Mouse (Mus musculus): ENCODE measurements around the gene Ppp1r12c. TPM values are rescaled to one million over a fixed set of nuclear protein-coding genes. Genes with fewer than 3 reads are reported as not detected.

Ppp1r12c gene
- polyA plus RNA-seq, 1 experiment from 2014 or later: 43.8 TPM

DNA sequence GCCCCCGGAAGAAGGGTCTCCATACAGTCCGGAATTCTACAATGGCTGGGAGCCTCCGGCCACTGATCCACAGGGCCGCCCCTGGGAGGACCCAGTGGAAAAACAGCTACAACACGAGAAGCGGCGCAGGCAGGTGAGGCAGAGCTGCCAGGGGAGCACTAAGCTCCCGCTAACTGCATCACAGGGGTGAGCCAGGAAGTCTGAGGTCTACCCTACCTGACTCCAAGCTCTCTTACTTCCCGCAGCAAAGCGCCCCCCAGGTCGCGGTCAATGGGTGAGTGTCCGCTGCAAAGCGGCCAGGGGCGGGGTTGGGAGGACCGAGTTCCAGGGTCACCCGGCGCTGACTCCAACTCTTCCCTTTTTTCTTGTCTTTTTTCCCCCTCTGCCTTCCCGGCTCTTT lies 27.5 kb downstream of the Ppp1r12c start:
- no peak overlapping the region; the same call in 1 of the 2 replicates for H3K4me3 ChIP-seq
- no peak for ATAC-seq (ENCODE audit: low FRiP score, low read depth)
- H3K4me1 ChIP-seq: peaks cover 25% of the 10 kb centered on the region
- no peak overlapping the region for H3K4me2 ChIP-seq (replicated peaks)
- no peak overlapping the region for H3K27ac ChIP-seq
- 6% methylated on average over 18 of the region's 19 CpGs for WGBS
- H3K9ac ChIP-seq: no peak overlapping the region
- H3K27me3 ChIP-seq: peaks cover 76% of the 10 kb centered on the region
- H3K9me3 ChIP-seq: no peaks in the 10 kb centered on the region
- no peaks in the 10 kb centered on the region for H3K36me3 ChIP-seq

DNA sequence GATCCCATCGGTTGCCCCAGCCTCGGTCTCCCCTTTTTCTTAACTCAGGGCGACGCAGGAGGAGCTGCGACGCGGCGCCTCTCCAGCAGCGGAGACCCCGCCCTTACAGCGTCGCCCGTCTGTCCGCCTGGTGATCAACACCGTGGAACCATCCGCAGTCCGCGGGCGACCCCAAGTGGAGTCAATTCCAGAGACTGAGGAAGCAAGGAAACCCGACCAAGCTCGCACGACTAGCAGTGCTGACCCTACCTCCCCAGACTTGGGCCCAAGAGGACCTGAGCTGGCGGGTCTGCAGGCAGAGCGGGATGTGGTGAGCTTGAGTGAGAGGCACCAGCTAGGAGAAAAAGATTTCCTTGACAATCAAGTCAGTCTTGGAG lies 30.3 kb downstream of the Ppp1r12c start:
- peak overlapping the region; percentile 45 for H3K4me3 ChIP-seq
- no peak overlapping the region for H3K27ac ChIP-seq
- H3K36me3 ChIP-seq: no peaks in the 10 kb centered on the region
- ATAC-seq (ENCODE audit: low FRiP score, low read depth): peak; percentile 89
- peak overlapping the region; percentile 76 for H3K4me2 ChIP-seq (replicated peaks)
- WGBS: under 1% methylated on average over 24 of the region's 24 CpGs
- peaks cover 14% of the 10 kb centered on the region; the same call in 1 of the 2 replicates for H3K4me1 ChIP-seq
- peak overlapping the region; percentile 51 for H3K9ac ChIP-seq
- no peaks in the 10 kb centered on the region for H3K9me3 ChIP-seq
- peaks cover 75% of the 10 kb centered on the region for H3K27me3 ChIP-seq

DNA sequence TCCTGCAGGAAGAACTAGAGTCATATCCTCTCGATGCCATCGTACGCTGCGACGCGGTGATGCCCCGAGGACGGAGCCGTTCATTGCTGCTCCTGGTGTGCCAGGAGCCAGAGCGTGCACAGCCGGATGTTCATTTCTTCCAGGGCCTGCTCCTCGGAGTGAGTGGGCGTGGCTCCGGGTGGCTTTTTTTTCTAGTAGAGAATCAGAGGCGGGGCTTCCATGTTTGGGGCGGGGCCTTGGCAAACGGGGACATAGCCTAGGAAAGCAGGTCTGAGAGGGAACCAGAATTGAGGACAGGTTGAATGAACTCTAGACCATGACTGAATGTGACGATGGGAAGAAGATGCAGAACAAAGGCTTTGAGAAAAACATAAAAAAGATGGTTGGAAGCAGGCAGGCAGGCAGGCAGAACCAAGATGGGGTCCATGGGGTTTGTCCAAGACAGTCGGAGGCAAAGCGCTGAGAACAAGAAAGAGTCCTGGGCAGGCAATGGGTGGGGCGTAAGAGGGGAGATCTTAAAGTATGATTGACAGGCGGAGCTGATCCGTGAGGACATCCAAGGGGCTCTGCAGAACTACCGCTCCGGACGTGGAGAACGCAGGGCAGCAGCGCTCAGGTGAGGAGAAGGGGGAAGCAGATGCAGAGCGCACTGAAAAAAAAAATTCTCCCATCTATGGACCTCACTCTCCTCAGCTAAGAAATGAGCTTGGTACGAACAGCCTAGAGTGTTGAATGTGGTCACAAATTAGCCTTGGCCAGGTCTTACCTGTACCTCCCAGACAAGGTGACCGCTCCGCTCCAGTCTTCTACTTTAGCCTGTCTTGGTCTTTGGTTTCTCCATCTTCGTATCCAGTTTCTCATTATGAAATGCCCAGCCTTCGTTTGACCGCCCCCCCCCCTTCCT lies 31.0 kb downstream of the Ppp1r12c start:
- Histone ChIP-seq H3K36me3 (no peaks in the 10 kb centered on the region), H3K27me3 (peaks cover 69% of the 10 kb centered on the region), H3K9ac (peak overlapping the region; percentile 51), H3K4me2 (replicated peaks) (peak overlapping the region; percentile 76), H3K4me1 (peaks cover 14% of the 10 kb centered on the region; the same call in 1 of the 2 replicates), H3K9me3 (no peaks in the 10 kb centered on the region), H3K4me3 (peak overlapping the region; percentile 45), H3K27ac (no peak overlapping the region)
- 3% methylated on average over 34 of the region's 35 CpGs for WGBS
- ATAC-seq (ENCODE audit: low FRiP score, low read depth): peak; percentile 51

DNA sequence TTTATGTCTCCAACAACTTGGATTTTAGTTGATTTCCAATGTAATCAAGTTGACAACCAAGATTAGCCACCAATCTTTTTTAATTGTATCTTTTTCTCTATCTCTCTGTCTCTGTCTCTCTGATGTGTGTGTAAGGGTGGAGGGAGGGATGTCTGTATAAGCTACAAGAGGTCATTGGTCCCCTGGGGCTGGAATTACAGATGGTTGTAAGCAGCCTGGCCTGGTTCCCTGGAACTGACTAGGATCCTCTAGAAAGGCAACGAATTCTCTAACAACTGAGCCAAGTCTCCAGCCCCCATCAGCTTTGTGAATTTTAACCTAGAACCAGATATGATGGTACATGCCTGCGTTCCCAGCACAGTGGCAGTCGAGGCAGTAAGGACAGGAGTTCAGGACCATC lies 33.7 kb downstream of the Ppp1r12c start:
- Histone ChIP-seq H3K9ac (no peak overlapping the region), H3K36me3 (no peaks in the 10 kb centered on the region), H3K4me3 (no peak overlapping the region), H3K9me3 (no peaks in the 10 kb centered on the region), H3K27ac (no peak overlapping the region), H3K4me1 (peaks cover 10% of the 10 kb centered on the region; the same call in 1 of the 2 replicates), H3K27me3 (peaks cover 42% of the 10 kb centered on the region), H3K4me2 (replicated peaks) (no peak overlapping the region)
- no peak for ATAC-seq (ENCODE audit: low FRiP score, low read depth)
- WGBS: 65% methylated on average over 3 of the region's 3 CpGs

DNA sequence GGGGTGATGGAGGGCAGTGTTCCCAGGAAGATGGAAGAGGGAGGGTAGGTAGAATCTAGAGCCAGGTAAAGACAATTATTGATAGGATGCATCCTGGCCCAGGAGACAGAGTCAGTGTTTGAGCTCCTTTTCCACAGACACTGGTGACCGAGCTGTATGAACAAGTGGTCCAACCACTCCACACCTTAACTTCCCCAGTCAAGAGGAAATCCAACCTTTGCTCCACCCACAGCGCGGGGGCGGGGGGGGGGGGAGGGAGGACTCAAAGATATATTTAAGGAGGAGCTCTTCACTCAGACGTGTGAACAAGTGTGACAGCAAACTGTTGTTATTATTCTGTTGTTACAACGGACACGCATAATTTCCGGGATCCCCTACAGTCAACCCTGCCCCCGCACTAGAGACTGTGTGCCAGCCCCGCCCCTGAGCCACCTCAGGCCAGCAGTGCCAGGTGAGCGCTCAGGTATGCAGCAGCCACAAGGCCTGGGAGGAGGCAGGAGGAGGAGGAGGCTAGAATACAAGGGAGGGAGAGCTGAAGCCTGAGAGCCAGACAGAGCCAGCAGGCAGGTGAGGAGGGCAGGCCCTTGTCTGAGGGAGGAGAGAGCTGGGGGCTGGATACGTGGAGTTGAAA lies 37.2 kb downstream of the Ppp1r12c start:
- Histone ChIP-seq H3K4me1 (no peaks in the 10 kb centered on the region), H3K27me3 (peaks cover 7% of the 10 kb centered on the region; the same call in 1 of the 2 replicates), H3K9me3 (no peaks in the 10 kb centered on the region), H3K36me3 (no peaks in the 10 kb centered on the region), H3K27ac (0 out of 2 replicates have a peak overlapping the region, but pooled peaks have one; percentile 11), H3K4me2 (replicated peaks) (no peak overlapping the region), H3K9ac (no peak overlapping the region), H3K4me3 (no peak overlapping the region)
- ATAC-seq (ENCODE audit: low FRiP score, low read depth): 0 out of 2 replicates have a peak, but pooled peaks have one; percentile 30
- WGBS: 8% methylated on average over 12 of the region's 12 CpGs

DNA sequence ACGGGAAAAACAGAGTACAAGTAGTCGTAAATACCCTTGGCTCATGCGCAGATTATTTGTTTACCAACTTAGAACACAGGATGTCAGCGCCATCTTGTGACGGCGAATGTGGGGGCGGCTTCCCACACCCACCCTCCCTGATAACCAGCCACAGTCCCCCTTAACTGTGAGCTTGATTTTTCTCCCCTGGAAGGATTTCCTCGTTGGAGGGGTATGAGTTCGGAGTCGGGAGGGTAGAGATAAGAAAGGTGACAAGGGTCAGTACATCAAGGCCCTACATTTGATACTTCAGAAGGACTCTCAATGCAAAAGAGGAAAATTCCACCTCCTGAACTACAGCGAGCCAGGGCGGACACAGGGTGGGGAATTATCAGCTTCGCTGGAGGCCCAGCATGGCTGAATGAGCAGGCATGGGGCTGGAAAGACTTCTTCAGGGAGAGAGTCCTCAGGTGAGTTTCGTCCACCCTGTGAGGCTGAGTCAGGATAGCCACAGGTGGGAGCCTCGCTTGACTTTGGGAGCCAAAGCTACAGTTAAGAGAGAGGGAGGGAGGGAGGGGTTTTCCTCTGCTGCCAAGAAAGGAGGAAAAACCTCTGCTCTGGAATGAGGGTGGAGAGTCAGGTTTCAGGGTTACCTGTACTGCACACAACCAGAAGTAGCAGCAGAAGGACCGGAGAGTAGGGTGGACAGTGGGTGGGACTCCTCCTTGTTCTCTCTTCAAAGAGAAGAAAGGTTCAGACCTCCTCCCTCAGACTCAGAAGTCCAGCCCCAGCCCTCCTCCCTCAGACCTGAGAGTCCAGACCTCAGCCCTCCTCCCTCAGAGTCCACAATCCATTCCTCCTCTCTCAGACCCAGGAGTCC lies 40.7 kb downstream of the Ppp1r12c start, which contains the start of gene Eps8l1:
TSS of gene Eps8l1 (plus strand) at position 99 of the 859 bp plus-strand sequence.
- Histone ChIP-seq H3K4me3 (peak within 1 kb of the TSS; percentile 34), H3K4me2 (replicated peaks) (peak within 1 kb of the TSS; percentile 52), H3K36me3 (no peaks in the 10 kb centered on the region), H3K9me3 (no peaks in the 10 kb centered on the region), H3K4me1 (no peaks in the 10 kb centered on the region), H3K9ac (peak within 1 kb of the TSS; percentile 53), H3K27ac (peak within 1 kb of the TSS; percentile 52), H3K27me3 (no peaks in the 10 kb centered on the region)
- 0 out of 2 replicates have a peak, but pooled peaks have one; percentile 36 for ATAC-seq (ENCODE audit: low FRiP score, low read depth)
- WGBS: 72% methylated on average over 13 of the region's 16 CpGs

DNA sequence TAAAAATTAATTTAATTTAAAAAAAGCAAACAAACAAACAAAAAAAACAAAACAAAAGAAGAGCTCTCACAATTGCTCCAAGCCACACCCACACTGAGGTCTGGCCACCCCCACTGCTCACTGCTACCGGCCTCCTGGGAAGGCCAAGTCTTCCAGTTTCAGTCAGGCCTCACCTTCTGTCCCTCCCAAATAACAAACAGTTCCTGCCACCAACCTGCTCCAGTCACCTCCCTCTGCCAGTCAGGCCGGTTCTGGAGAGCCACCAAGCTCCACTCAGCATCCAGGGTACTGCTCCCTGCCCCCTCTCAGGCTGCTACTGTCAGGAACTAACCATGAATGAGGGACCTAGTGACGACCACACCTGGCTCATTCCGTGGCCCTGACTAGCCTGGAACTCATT lies 48.8 kb downstream of the Ppp1r12c start:
- H3K4me1 ChIP-seq: 0 out of 2 replicates have a peak, but pooled peaks cover 4% of the 10 kb centered on the region
- WGBS: 13% methylated on average over 4 of the region's 4 CpGs

DNA sequence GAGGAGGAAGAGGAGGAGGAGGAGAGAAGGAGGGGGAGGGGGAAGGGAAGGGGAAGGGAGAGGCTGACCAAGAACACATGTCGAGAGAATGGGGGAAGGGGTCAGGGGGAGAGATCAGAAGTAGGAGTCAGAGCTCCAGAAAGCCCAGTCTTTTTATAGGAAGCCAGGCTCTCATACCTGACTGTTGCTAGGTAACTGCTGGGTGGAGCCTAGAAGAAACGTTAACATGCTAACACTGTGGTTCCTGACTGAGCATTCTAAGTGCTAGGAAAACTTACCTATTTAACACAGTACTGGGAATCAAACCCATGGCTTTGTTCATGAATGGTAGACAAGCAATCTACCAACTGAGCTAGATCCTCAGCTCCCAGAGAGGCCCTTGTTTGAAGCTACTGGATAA lies 52.3 kb downstream of the Ppp1r12c start:
- H3K9ac ChIP-seq: no peak overlapping the region
- H3K36me3 ChIP-seq: peaks cover under 1% of the 10 kb centered on the region
- no peak overlapping the region for H3K4me3 ChIP-seq
- H3K4me1 ChIP-seq: peaks cover 7% of the 10 kb centered on the region; the same call in 1 of the 2 replicates
- no peak overlapping the region for H3K4me2 ChIP-seq (replicated peaks)
- H3K27ac ChIP-seq: no peak overlapping the region
- H3K9me3 ChIP-seq: no peaks in the 10 kb centered on the region
- ATAC-seq (ENCODE audit: low FRiP score, low read depth): no peak
- no peaks in the 10 kb centered on the region for H3K27me3 ChIP-seq
- WGBS: 5% methylated on average over 2 of the region's 2 CpGs

More for the DNA sequence above, 48.8 kb downstream of the Ppp1r12c start:
- Histone ChIP-seq H3K9ac (no peak overlapping the region), H3K4me3 (no peak overlapping the region), H3K27ac (no peak overlapping the region), H3K36me3 (no peaks in the 10 kb centered on the region), H3K27me3 (no peaks in the 10 kb centered on the region), H3K4me2 (replicated peaks) (no peak overlapping the region), H3K9me3 (no peaks in the 10 kb centered on the region)
- no peak for ATAC-seq (ENCODE audit: low FRiP score, low read depth)

DNA sequence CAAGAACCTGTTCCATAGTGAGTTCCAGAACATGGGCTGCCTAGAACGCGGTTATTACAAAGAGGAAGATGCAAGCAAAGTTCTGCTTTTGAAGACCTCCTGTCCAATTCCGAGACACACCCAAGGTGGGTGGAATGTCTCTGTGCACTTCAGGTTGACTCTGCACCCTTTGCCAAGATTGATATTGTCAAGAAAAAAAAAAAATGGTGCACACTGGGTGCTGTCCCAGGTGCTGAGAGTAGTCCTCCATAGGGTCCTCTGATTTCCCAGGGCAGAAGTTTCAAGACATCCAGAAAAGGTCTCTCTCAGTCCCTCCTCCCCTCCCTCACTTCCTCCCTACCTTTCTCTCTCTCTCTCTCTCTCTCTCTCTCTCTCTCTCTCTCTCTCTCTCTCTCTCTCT lies 53.0 kb downstream of the Ppp1r12c start:
- no peak overlapping the region for H3K4me2 ChIP-seq (replicated peaks)
- H3K27ac ChIP-seq: no peak overlapping the region
- WGBS: 86% methylated on average over 3 of the region's 3 CpGs
- peaks cover 7% of the 10 kb centered on the region; the same call in 1 of the 2 replicates for H3K4me1 ChIP-seq
- H3K9me3 ChIP-seq: no peaks in the 10 kb centered on the region
- peaks cover 8% of the 10 kb centered on the region for H3K36me3 ChIP-seq
- H3K9ac ChIP-seq: no peak overlapping the region
- ATAC-seq (ENCODE audit: low FRiP score, low read depth): no peak
- no peaks in the 10 kb centered on the region for H3K27me3 ChIP-seq
- H3K4me3 ChIP-seq: no peak overlapping the region

DNA sequence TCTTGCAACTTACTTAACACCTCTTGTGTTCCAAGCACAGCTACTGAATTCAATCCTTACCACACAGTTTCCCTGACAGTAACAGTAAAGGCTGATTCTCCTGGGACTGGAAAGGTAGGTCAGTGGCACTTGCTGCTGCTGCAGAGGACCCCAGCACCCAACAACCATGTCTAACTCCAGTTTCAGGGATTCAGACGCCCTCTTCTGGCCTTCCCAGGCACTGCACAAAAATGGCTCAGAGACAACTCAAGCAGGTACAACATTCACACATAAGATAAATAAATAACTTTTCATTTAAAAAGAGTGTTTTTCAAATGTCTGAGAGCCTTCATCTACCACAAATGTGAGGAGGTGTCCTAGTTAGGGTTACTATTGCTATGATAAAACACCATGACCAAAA lies 54.3 kb downstream of the Ppp1r12c start:
- Histone ChIP-seq H3K4me3 (no peak overlapping the region), H3K27ac (no peak overlapping the region), H3K36me3 (peaks cover 21% of the 10 kb centered on the region), H3K4me2 (replicated peaks) (no peak overlapping the region), H3K4me1 (peaks cover 7% of the 10 kb centered on the region; the same call in 1 of the 2 replicates), H3K27me3 (no peaks in the 10 kb centered on the region), H3K9me3 (no peaks in the 10 kb centered on the region), H3K9ac (no peak overlapping the region)
- ATAC-seq (ENCODE audit: low FRiP score, low read depth): no peak
- WGBS: 5% methylated on average over 1 of the region's 1 CpGs

DNA sequence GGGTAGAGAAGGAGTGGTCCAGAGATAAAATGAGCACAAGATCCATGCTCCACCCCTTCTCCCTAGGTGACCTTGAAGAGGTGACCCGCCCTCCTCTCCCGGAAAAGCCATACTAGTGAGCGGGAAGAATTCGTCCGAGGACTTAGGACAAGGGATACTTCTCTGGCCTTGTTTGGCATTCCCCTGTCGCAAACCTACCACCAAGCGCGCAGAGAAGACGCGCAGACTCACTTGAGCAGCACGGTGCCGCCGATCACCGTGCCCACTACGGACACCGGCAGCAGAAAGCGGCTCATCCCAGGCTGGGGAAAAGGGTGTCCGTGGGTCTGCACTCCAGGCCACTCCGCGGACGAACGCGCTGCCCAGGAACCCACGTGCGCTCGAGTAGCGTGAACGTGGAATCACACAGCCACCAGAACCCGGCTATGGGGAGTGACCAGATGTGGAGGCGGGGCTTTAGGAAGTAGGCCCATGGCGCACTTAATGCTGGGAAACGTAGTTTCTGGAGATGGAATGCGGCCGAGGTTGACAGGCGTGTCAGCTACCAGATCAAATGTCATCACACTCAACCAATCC lies 56.2 kb downstream of the Ppp1r12c start, which contains the start of gene Rdh13:
TSS of gene Rdh13 (minus strand) at position 434 of the 576 bp plus-strand sequence.
- WGBS: under 1% methylated on average over 35 of the region's 35 CpGs
- H3K9ac ChIP-seq: peak within 1 kb of the TSS; percentile 80
- peak within 1 kb of the TSS; percentile 58 for H3K27ac ChIP-seq
- H3K4me2 ChIP-seq (replicated peaks): peak within 1 kb of the TSS; percentile 73
- H3K36me3 ChIP-seq: peaks cover 39% of the 10 kb centered on the region
- no peaks in the 10 kb centered on the region for H3K9me3 ChIP-seq
- H3K27me3 ChIP-seq: no peaks in the 10 kb centered on the region
- H3K4me3 ChIP-seq: peak within 1 kb of the TSS; percentile 80
- peak; percentile 97 for ATAC-seq (ENCODE audit: low FRiP score, low read depth)
- H3K4me1 ChIP-seq: peaks cover 7% of the 10 kb centered on the region; the same call in 1 of the 2 replicates
